Mouse (Mus musculus): Measurements from ENCODE around the gene Nxpe4. TPM values are rescaled to one million over a fixed set of nuclear protein-coding genes. Genes with fewer than 3 reads are reported as not detected.
"Not testable (repeated sequence)": the region's sequence is repeated elsewhere in the genome, so short reads cannot be mapped to it uniquely, and the experiment has no call there.

Nxpe4 gene
- total RNA-seq, 2 experiments from 2014 or later: 16.4 to 17.8 TPM

DNA sequence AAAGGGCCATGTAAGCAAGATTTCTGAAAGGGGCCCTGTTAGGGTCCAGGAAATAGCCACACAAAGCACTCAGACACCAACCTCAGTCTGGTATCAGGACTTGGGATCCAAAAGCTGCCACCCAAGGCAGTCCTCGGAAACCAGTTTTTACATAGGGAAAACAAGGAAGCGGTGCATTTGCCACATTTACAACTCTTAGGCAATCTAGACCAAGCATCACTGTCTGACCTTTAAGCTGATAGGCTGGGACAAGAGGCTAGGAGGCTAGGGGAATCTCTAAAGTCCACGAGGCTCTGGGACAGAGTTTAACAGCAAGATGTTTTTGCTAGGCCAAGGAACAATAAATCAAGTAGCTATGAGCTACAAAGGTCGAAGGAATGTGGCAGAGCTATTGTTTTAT lies 226.6 kb downstream of the Nxpe4 start:
- DNase-seq: no peak
- intact Hi-C loops (cut with DNase I): no loop called here

- DNase-seq: no peak
- intact Hi-C loops (cut with DNase I): no loop called here
Measured at GRCm38 (mm10) chr9:48389983-48390382, 228.2 kb downstream of the Nxpe4 start.

DNA sequence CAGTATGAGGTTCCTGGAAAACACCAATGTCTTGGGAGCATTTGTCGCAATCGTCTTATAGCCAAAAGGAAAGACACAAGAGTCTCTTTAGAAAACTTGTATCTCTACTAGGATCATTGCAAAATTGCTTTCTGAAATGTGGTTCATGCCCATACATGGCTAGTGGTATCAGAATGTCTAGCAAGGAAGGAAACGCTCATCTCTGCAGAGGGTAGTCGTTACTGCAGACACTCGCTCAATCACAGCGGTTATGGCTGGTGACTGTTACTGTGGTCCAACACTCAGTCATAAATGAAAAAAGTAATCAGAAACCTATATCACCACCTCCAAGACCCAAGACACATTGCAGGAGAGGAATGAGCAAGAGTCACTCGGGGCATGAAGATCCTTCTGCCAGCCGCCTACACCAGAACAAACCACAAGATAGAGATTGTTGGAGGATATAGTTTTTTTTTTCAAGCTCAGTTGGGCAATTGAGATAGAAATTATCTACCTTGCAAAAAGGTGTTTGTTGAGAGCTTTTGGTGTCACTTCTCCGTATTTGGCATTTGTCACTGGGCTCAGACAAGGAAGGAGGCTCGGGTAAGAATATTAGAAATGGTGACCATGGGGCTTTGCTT lies 241.9 kb downstream of the Nxpe4 start:
- intact Hi-C loops (cut with DNase I): no loop called here
- DNase-seq: no peak

DNA sequence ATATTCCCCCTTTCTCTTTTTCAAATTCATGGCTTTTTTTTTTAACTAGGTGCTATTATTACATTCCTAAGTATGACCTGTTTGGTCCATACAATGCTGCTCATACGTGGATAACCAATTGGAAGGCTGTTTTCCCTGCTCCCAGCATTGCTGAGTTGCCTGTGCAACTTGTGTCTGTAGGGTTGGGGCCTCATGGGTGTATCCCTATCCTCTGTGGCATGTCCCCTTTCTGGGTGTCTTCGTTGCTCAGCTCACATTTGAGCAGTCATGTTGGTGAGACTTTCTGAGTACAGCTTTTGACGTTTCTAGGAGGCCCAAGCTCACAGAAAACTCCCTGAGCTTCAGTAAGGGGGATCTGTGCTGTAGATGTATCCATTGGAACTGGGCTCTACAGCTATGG lies 242.9 kb downstream of the Nxpe4 start:
- intact Hi-C loops (cut with DNase I): no loop called here
- no peak for DNase-seq

GRCm38 (mm10) chr9:48407549-48408327 lies 245.9 kb downstream of the Nxpe4 start:
- no peak for DNase-seq
- intact Hi-C loops (cut with DNase I): no loop called here

GRCm38 (mm10) chr9:48410217-48411035 lies 248.6 kb downstream of the Nxpe4 start:
- DNase-seq: no peak
- intact Hi-C loops (cut with DNase I): no loop called here

GRCm38 (mm10) chr9:48413591-48413990 lies 251.8 kb downstream of the Nxpe4 start:
- intact Hi-C loops (cut with DNase I): no loop called here

DNA sequence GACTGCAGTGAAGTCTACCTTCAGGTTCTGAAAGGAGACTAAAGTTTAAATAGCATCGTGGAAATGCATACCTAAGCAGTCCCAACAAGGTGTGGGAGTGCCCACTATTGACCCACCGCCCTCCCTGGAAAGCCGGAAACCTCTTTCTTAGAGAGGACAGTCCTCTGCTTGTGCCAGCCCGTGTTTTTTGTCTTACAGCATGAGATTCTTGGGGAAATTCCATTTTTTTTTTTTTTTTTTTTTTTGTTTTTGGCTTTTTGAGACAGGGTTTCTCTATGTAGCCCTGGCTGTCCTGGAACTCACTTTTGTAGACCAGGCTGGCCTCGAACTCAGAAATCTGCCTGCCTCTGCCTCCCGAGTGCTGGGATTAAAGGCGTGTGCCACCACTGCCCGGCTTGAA lies 255.5 kb downstream of the Nxpe4 start:
- intact Hi-C loops (cut with DNase I); DNase-seq: not testable (repeated sequence)

More at GRCm38 (mm10) chr9:48413591-48413990, 251.8 kb downstream of the Nxpe4 start:
- no peak for DNase-seq

DNA sequence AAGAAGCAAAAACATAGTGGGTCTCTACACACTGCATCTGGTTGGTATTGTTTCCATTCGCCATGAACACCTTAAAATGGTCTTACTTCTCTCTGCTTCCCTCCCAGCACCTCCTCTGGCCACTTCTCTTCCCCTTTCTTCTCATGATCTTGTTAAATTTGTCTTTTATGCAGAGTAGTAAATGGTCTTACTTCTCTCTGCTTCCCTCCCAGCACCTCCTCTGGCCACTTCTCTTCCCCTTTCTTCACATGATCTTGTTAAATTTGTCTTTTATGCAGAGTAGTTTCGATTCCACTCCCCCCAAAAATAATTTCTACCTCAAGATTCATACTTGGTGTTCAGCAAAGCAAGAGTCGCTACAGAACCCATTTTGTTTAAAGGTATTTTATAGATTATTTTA lies 256.2 kb downstream of the Nxpe4 start:
- DNase-seq: no peak
- intact Hi-C loops (cut with DNase I): no loop called here

DNA sequence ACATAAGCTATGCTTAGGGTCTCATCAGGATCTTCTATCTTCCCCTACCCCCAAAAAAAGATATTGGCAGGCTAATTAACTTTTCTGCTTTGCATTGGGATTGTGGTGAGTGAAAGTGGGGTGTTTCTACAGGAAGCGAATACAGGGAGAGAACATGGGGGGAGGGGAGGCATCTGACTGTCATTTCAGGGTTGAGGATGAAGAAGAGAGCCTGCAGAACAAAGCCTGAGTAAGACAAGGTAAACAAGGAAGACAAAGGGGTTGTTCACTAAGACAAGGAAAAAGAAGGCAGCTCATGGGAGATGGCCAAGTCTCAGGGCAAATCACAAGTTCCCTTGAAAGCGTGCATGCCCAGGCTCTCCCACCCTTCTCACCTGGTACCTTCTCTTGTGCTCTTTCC lies 256.6 kb downstream of the Nxpe4 start:
- intact Hi-C loops (cut with DNase I): no loop called here
- no peak for DNase-seq

GRCm38 (mm10) chr9:48418829-48419228 lies 257.0 kb downstream of the Nxpe4 start:
- DNase-seq: no peak
- intact Hi-C loops (cut with DNase I): no loop called here

DNA sequence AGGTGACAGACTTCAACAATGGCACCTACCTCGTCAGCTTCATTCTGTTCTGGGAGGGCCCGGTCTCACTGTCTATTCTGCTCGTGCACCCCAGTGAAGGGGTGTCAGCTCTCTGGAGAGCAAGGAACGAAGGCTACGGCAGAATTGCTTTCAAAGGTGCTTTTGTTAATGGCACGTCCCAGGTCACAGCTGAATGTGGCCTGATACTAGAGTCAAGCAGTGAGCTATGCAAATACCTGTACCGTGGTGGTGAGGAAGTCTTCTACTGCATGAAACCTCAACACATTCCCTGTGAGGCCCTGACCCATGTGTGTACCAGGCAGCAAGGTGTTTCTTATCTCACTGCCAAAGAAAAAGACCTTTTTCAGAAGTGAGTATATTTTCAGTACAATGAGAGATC lies 258.6 kb downstream of the Nxpe4 start:
- no peak for DNase-seq
- intact Hi-C loops (cut with DNase I): no loop called here

DNA sequence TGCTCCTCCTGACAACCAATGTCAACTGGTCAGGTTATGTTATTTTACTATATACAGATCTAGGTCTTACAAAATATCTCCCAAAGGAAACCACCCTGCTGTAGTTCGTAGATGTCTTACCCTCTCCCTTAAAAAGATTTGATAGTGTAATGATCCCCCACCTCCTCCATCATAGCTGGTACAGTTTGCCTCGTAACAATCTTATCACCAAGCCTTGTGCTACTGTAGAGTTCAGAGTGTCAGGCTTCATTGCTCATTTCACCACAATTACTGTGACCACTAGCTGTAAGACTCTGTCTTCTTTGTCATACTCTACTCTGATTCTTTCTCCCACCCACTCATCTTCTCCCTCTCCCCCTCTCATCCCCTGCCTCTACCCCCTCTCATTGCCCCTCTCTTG lies 259.2 kb downstream of the Nxpe4 start:
- DNase-seq: no peak
- intact Hi-C loops (cut with DNase I): no loop called here

- DNase-seq: no peak
- intact Hi-C loops (cut with DNase I): no loop called here
Measured at GRCm38 (mm10) chr9:48421561-48421960, 259.7 kb downstream of the Nxpe4 start.

GRCm38 (mm10) chr9:48422382-48422781 lies 260.6 kb downstream of the Nxpe4 start:
- intact Hi-C loops (cut with DNase I): no loop called here
- no peak for DNase-seq

GRCm38 (mm10) chr9:48423256-48423655 lies 261.4 kb downstream of the Nxpe4 start:
- DNase-seq: peak in 1 of 2 experiments; percentile 7
- intact Hi-C loops (cut with DNase I): no loop called here

DNA sequence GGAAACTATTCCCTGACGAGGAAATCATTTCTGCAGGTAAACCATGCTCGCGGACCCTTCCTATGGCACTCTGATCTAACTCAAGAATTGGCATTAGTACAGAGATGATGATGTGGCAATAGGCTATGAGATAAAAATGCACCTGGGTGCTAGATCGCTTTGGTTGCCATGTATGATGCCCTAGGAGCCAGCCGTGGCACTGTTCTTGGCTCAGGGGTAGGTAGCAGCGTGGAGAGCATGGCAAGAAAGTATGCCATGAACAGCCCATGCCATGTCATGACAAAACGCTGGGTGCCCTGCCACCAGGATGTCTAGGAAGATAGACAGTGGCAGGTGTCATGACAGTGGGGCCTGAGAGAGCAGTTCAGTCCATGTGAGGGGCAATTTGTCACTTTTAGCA lies 265.4 kb downstream of the Nxpe4 start:
- intact Hi-C loops (cut with DNase I): no loop called here
- DNase-seq: no peak

GRCm38 (mm10) chr9:48432449-48432848 lies 270.6 kb downstream of the Nxpe4 start:
- no peak for DNase-seq
- intact Hi-C loops (cut with DNase I): no loop called here

DNA sequence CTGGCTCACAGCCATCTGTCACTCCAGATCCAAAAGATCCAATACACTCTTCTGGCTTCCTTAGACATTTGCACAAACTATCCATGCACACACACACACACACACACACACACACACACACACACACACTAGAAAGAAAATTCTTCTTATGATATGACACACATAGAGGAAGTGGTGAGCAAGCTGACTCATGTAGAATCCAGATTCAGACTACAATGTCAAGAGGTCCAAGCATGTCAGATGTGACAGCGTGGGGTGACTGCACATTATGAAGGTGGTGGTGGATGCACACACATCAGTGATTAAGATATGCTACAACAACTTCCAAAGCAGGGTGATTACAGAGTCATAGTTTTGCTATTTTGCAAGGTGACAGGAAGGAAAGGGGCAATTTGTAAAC lies 282.1 kb downstream of the Nxpe4 start:
- intact Hi-C loops (cut with DNase I): no loop called here
- DNase-seq: no peak

- DNase-seq: no peak
- intact Hi-C loops (cut with DNase I): loop anchor here (5.0 kb wide), 1 partner anchor 112 kb away; no protein-coding TSS in a partner anchor
Measured at GRCm38 (mm10) chr9:48444821-48445220, 283.0 kb downstream of the Nxpe4 start.

- DNase-seq: peak; percentile 33 to 54
- intact Hi-C loops (cut with DNase I): loop anchor here (5.0 kb wide), 1 partner anchor 110 kb away; no protein-coding TSS in a partner anchor
Measured at GRCm38 (mm10) chr9:48447783-48448209, 286.0 kb downstream of the Nxpe4 start.
